Mouse (Mus musculus): ENCODE measurements around the gene Hist1h2bg.
"Not testable (repeated sequence)": the region's sequence is repeated elsewhere in the genome, so short reads cannot be mapped to it uniquely, and the experiment has no call there.

Hist1h2bg gene

DNA sequence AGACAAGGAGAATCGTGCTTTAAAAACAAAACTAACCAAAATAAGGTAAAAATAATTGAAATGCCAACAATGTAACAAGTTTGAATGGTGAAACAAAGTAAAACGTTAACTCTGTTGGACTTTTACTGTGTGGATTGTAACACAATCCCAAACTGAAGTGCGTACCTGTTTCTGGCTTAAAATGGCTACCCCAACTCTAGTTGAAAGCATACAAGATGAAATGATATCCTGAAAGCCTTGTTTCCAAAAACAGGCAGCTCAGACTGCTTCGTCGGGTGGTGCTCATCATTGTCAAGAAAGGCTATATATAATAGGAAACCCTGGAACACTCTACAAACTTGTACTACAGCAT is 9.7 kb upstream of the Hist1h2bg start:
- in situ Hi-C loops (cut with MboI, MseI), result not testable (repeated sequence)

DNA sequence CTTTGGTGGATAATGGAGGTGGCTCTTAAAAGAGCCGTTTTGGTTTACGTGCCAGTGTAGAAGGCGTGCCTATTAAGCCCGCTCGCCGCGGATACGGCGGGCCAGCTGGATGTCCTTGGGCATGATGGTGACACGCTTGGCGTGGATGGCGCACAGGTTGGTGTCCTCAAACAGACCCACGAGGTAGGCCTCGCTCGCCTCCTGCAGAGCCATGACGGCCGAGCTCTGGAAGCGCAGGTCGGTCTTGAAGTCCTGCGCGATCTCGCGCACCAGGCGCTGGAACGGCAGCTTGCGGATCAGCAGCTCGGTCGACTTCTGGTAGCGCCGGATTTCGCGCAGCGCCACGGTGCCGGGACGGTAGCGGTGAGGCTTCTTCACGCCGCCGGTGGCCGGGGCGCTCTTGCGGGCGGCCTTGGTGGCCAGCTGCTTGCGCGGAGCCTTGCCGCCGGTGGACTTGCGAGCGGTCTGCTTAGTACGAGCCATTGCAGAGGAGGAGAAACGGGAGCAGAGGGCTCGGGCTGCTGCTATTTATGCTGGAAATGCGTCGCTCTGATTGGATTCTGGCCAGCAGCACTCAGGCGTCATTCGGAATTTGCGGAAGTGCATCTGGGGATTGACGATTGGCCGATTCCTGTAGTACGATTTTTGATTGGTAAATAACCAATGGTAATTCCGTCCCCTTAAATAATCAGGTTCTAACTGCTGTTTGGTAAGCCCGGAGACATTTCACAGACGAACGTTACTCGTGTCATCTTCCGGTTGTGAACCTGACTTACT is 9.1 kb upstream of the Hist1h2bg start, which contains the start of gene Hist1h3e:
Gene Hist1h3e (minus strand): TSS at position 487 of the 777 bp plus-strand sequence.
- in situ Hi-C loops (cut with MboI, MseI), result not testable (repeated sequence)

DNA sequence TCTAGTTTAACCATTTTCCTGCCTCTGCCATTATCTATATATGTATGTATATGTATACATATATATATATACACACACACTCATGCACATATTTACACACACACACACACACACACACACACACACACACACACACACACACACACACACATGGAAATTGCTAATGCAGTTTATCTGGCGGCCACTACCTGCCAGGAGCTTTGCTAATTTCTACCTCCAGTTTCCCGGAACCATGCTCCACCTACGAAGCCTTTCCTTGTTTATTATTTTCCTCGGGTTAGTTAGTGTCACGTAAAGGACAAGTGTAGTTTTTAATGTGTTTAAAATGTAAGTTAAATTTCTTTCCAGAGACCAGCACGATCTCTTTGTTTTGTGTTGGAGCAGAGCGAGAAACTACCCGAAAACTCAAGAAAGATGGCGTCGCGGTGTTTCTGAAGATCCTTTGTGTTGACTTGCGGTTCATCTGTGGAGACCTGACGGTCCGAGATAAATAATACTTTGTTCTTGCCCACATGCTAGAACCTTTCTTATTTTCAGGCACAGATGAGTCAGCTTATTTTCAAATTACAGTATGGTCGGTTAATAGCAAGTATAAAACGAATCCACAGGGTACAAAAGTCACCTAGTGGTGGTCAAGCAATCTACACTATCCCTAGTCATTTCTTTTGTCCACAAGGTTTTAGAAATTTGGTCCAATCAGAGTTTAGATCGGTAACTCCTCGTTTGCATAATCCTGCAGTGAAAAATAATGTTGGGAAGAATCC is 8.3 kb upstream of the Hist1h2bg start:
- in situ Hi-C loops (cut with MboI, MseI), result no loop called here

DNA sequence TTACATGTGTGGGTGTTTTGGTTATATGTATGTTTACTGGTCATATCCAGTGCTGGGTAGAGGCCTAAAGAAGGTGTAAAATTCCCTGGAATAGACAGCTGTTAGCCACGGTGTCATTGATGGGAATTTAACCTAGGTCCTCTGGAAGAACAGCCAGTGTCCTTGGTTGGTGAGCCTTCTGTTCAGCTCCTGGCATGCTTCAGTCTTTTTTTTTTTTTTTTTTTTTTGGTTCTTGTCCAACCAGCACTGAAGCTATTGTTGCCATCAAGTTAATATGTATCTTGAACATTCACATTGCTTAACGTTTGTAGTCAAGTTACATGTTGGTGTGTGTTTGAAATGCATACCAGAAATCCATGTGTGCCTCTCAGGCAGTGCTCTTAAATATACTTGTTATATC is 6.7 kb upstream of the Hist1h2bg start:
- in situ Hi-C loops (cut with MboI, MseI), result no loop called here

DNA sequence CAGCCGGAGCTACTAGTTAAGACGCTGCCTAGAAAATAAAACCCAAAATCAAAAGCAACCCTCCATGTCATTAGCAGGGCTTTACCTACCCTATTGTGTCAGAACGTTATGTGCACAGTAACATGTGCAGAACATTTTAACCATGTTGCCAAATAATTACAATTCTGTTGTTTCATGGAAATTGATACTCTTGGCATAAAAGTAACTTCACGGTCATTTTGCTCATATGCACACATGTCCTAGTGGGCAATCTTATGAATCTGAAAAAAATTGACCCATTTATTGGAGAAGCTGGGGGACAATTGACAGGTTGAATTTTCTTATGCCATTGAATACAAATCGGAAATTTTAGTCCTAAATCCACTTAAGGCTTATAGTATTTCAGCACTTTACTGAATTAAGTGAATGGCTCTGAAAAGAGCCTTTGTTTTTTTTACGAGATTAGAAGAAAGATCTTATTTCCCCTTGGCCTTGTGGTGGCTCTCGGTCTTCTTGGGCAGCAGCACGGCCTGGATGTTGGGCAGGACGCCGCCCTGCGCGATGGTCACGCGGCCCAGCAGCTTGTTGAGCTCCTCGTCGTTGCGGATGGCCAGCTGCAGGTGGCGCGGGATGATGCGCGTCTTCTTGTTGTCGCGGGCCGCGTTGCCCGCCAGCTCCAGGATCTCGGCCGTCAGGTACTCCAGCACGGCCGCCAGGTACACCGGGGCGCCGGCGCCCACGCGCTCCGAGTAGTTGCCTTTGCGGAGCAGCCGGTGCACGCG is 755 bp upstream of the Hist1h2bg start:
- in situ Hi-C loops (cut with MboI, MseI), result loop anchor here (5.0 kb wide), 2 partner anchors 112 to 1848 kb away; partner anchors contain the start of genes Hist1h2ac, Hist1h2bc and Hist1h2bm

DNA sequence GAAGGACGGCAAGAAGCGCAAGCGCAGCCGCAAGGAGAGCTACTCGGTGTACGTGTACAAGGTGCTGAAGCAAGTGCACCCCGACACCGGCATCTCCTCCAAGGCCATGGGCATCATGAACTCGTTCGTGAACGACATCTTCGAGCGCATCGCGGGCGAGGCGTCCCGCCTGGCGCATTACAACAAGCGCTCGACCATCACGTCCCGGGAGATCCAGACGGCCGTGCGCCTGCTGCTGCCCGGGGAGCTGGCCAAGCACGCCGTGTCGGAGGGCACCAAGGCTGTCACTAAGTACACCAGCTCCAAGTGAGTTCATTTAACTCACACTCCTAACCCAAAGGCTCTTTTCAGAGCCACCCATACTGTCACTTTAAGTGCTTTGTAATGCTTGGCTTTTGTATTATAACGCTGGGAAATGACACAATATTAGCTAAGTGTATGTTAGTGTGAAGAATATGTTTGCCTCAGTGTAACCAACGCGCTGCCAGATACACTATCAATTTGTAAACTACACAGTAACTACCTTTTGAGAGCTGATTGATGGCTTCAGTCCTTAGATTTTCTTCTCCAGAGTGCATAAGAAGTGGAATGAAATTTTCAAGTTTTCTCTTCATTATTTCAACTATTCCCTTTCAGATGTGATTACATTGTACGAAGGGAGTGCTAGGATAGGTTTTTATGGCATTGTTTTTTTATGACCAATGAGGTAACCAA is 465 bp downstream of the Hist1h2bg start:
- in situ Hi-C loops (cut with MboI, MseI), result loop anchor here (5.0 kb wide), 2 partner anchors 111 to 1849 kb away; partner anchors contain the start of genes Hist1h2ac, Hist1h2bc and Hist1h2bm

DNA sequence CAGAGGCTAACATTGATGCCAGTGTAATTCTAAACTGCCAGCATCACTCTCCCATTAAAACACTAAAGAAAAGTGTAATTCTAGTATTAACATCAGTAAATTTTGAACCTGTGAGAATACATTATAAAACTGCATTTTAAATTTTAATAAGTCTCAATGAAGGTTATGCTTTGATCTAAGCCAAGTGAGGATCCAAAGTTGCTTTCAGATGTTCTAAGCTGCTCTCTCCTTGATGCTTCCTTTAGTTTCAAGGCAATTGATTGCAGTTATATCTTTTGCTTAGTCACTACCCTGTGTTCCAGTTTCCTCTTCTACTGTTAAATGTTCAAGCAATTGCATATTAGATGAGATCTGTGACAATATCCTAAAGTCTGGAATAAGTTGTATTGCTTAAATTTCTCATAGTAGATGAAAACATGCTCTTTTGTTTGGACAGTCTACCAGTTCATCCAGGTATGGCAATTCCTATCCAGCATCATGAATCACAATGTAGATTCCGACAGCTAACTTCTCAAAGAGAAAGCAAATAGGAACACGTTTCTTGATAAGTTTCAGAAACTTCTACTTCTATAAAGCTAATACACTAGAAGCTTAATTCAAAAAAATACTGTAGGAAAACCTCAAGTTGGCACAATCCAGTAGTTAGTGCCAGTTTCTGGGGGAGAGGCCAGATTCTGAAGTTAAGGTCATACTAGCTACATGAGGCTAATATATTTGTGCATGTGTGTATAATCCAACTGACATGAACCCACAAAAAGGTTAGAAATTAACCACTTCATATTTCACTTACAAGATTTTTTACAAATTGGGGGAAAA is 1.2 kb downstream of the Hist1h2bg start:
- in situ Hi-C loops (cut with MboI, MseI), result loop anchor here (5.0 kb wide), 2 partner anchors 110 to 1850 kb away; partner anchors contain the start of genes Hist1h2ac, Hist1h2bc and Hist1h2bm

DNA sequence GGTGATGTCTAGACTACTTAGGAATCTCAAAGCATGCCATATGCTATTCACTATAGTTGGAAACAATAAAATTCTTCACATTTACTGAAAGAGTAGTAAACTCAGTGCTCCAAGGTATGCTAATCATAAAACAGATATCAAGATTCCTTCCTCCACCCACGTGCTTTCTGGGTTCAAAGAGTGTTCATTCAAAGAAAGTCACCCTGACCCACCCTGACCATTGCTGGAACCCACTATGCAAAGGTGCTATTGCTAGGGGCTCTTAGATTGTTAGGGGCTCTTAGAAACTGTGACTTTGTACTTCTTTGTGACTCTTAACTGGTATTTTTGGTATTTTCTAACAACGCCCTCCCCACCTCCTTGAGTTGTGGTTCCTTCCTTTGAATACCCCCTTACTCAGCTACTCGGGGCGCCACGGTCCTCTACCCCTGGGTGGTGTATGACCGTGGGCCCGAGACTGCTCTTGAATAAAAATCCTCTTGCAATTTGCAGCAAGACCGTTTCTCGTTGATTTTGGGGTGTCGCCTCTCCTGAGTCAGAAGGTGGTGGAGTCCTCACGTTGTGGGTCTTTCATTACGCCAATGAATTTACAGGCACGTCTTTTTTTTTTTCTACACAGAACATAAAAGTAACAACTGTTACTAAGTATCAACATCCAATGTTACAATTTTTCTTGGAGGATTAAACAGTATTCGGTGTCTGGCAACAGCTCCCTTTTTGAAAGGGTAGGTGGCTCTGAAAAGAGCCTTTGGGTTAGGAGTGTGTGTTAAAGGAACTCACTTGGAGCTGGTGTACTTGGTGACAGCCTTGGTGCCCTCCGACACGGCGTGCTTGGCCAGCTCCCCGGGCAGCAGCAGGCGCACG is 2.1 kb downstream of the Hist1h2bg start:
- in situ Hi-C loops (cut with MboI, MseI), result loop anchor here (5.0 kb wide), 2 partner anchors 109 to 1851 kb away; partner anchors contain the start of genes Hist1h2ac, Hist1h2bc and Hist1h2bm

DNA sequence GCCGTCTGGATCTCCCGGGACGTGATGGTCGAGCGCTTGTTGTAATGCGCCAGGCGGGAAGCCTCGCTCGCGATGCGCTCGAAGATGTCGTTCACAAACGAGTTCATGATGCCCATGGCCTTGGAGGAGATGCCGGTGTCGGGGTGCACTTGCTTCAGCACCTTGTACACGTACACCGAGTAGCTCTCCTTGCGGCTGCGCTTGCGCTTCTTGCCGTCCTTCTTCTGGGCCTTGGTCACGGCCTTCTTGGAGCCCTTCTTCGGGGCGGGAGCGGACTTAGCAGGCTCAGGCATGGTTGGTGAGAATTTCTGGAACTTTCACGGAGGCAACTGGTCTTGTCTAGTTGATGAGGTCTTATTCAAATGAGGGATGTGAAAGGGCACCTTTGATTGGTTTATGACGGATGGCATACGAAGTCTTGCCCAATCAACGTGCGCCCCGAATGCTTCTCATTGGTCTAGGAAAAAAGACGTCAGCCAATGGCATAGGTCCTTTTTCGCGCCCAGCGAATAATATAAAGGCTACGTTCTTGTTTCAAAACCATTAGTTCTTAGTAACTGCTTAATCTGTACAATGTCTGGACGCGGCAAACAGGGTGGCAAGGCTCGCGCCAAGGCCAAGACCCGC is 2.8 kb downstream of the Hist1h2bg start, which contains the start of the genes Hist1h2bf and Hist1h2ad:
Gene Hist1h2bf (minus strand): TSS at position 299 of the 627 bp plus-strand sequence.
Gene Hist1h2ad (plus strand): TSS at position 484 of the 627 bp plus-strand sequence.
- in situ Hi-C loops (cut with MboI, MseI), result loop anchor here (5.0 kb wide), 2 partner anchors 108 to 1852 kb away; partner anchors contain the start of genes Hist1h2ac, Hist1h2bc and Hist1h2bm

DNA sequence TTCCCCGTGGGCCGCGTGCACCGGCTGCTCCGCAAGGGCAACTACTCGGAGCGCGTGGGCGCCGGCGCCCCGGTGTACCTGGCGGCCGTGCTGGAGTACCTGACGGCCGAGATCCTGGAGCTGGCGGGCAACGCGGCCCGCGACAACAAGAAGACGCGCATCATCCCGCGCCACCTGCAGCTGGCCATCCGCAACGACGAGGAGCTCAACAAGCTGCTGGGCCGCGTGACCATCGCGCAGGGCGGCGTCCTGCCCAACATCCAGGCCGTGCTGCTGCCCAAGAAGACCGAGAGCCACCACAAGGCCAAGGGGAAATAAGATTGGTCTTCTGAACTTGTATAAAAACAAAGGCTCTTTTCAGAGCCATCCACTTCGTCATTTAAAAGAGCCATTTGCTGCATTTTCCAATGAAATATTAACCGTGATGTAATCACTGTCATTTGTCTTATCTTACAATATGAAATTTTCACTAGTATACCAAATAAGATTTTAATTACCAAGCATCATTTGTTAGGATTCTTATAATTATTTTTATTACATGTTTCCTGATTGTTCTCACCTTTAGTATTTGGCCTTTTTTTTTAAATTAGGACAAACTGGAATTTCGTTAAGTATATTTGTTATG is 3.5 kb downstream of the Hist1h2bg start:
- in situ Hi-C loops (cut with MboI, MseI), result loop anchor here (5.0 kb wide), 2 partner anchors 108 to 1852 kb away; partner anchors contain the start of genes Hist1h2ac, Hist1h2bc and Hist1h2bm

DNA sequence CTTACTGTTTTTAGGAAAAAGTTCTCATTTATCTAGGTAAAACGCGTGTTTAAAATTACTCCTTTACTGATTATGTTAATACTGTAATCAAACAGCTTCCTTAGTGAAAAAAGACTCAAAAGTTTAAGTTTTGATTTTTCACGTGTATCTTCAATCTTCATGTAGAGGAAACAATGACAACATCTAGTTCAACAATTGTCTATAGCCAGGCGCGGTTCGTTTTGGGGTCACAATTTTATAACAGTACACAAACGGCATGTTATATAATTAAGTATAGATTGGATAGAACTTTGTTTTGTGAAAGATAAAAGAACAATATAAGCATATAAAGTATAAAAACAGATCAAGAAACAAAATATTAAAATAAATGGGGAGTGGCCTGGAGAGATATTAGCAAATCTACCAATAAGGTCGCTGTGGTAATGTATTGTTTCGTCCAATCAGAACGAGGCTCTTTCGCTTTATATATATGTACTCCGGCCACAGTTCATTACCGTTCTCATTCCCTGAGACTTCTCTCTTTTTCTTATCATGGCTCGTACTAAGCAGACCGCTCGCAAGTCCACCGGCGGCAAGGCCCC is 4.2 kb downstream of the Hist1h2bg start, which contains the start of gene Hist1h3d:
Gene Hist1h3d (plus strand): TSS at position 493 of the 581 bp plus-strand sequence.
- in situ Hi-C loops (cut with MboI, MseI), result no loop called here

DNA sequence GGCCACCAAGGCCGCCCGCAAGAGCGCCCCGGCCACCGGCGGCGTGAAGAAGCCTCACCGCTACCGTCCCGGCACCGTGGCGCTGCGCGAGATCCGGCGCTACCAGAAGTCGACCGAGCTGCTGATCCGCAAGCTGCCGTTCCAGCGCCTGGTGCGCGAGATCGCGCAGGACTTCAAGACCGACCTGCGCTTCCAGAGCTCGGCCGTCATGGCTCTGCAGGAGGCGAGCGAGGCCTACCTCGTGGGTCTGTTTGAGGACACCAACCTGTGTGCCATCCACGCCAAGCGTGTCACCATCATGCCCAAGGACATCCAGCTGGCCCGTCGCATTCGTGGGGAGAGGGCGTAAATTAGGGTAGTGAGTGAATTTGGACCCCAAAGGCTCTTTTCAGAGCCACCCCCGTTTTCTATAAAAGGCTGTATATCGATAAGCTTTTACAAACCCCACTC is 4.7 kb downstream of the Hist1h2bg start:
- in situ Hi-C loops (cut with MboI, MseI), result not testable (repeated sequence)

DNA sequence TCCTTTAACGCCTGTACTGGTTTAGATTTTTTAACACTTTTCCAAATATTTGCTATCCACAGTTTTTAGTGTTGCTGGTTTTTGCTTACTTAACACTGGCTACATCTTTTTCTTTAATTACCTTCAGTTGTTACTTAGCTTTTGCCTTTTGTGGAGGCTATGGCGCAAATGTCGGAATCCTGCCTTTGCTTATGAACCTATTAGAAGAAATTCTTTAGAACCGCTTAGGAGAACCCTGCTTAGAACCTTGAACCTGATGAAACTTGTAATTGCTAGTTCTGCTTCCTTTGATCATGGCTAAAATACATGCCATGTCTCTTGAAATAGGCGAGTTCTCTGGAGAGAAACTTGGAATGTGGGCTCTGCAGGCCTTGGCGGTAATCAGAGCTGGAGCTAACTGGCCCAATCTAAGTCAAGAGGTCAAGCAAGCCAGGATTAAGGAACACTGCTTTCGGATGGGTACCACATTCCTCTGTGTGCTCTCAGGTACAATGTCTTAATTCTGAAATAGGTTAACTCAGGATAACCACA is 5.2 kb downstream of the Hist1h2bg start:
- in situ Hi-C loops (cut with MboI, MseI), result no loop called here

DNA sequence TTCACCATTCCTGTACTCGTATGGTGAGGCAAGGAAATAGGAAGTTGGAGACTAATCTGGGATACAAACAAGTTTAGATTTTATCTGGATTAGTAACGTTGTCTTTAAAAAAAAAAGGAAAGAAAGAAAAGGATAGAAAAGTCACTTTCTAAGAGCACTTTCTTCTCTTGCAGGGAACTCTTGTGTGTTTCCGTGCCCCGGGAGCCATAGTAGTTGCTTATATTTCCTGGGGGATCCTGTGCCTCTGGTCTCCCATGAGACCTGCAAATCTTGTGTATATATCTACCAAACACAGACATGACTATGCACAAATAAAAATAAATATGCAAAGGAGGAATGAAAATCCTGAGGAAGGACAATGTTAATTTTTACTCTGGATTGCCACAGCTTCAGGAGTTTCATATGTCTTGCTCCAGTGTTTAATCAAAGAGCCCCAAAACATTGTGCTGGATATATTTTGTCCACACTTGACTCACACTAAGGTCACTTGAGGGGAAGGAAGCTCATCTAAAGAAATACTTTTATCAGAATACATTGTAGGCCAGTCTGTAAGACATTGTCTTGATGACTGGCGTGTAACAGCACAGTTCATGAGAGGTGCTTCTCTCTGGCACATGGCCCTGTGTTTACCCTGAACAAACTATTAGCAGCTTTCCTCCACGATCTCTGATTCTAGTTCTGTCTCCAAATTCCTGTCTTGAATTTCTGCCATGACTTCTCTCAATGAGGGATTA is 5.9 kb downstream of the Hist1h2bg start:
- in situ Hi-C loops (cut with MboI, MseI), result no loop called here

DNA sequence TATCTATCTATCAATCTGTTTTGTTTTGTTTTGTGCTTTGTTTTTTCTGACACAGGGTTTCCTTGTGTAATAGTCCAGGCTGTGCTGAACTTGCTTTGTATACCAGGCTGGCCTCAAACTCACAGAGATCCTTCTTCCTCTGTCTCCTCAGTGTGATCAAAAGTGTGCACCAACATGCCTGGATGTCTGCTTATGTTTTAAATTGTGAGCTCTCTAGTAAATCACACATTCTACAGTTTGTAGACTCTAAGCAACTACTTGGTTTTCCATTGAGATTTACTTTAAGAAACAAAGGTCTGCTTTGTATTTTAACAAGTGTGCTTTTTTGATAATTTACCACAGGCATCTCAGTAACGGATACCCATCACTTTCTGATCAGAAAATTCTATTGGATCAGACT is 6.6 kb downstream of the Hist1h2bg start:
- in situ Hi-C loops (cut with MboI, MseI), result no loop called here

Measured in T-helper 1 cell (primary cell).